Mouse (Mus musculus) Patski (cell line): ENCODE data around the gene Ppp6r2. TPM values are rescaled to one million over a fixed set of nuclear protein-coding genes. Genes with fewer than 3 reads are reported as not detected.

Source experiments
- ATAC-seq: fragments of 100-300 bp; one replicate; pipeline ENCODE4 v1.8.0; 2021
- CTCF ChIA-PET: fragments of 350-600 bp; sonication (Branson Sonifier 250); formaldehyde crosslinking; loops from one replicate; lab custom pipeline; 2022; ENCODE audit warnings: inconsistent platforms; lab: Charles Lee
- POLR2A ChIA-PET: fragments of 350-600 bp; sonication (Branson Sonifier 250); formaldehyde crosslinking; loops from one replicate; lab custom pipeline; 2022; ENCODE audit warnings: antibody characterized with exemption, inconsistent platforms; lab: Charles Lee
- DNase-seq: peaks from one replicate; pipeline ENCODE4 v3.0.0-alpha.2; 2011; ENCODE audit warnings: low read depth, low spot score
- H3K27me3 ChIP-seq: fragments of 371-371 bp; one replicate; pipeline ENCODE4 v1.5.1; 2021
- CTCF ChIP-seq: fragments of 100-300 bp; IDR thresholded peaks from one replicate; pipeline ENCODE4 v1.5.1; 2021
- in situ Hi-C: fragments of 300-500 bp; cut with MboI; formaldehyde crosslinking; loops from 3 replicates; pipeline ENCODE4 v1.11.1; 2018; ENCODE audit warnings: low pct_unique_long_range_greater_than_20kb, mixed read lengths
- polyA plus RNA-seq: library from polyadenylated mRNA; unstranded; gene quantifications from one replicate; pipeline ENCODE4 v1.2.3, GENCODE M21; 2021

Ppp6r2 gene
- polyA plus RNA-seq, 1 experiment from 2014 or later = 37.2 TPM

GRCm38 (mm10) chr15:89285004-89285403 lies 73.7 kb downstream of the Ppp6r2 start:
- ChIA-PET POLR2A (interaction anchor here (0.6 to 0.7 kb wide), 2 partner anchors 15 to 290 kb away, joined by 3 to 4 read pairs; no protein-coding TSS in a partner anchor), CTCF (no interaction called here)
- DNase-seq = no peak
- no peaks in the 10 kb centered on the region for H3K27me3 ChIP-seq
- ATAC-seq = no peak
- in situ Hi-C loops = no loop called here
- no peak for TF ChIP-seq CTCF

GRCm38 (mm10) chr15:89285478-89285877 lies 74.1 kb downstream of the Ppp6r2 start:
- TF ChIP-seq CTCF = no peak
- H3K27me3 ChIP-seq = no peaks in the 10 kb centered on the region
- in situ Hi-C loops = no loop called here
- CTCF ChIA-PET = no interaction called here
- ATAC-seq = no peak
- POLR2A ChIA-PET = no interaction called here
- no peak for DNase-seq

- ATAC-seq (no peak), DNase-seq (no peak)
- in situ Hi-C loops = no loop called here
- POLR2A ChIA-PET = interaction anchor here (0.7 kb wide), 1 partner anchor 26 kb away, joined by 6 read pairs; no protein-coding TSS in a partner anchor
- TF ChIP-seq CTCF = no peak
- no peaks in the 10 kb centered on the region for H3K27me3 ChIP-seq
- CTCF ChIA-PET = no interaction called here
Observed at GRCm38 (mm10) chr15:89286114-89286513, 74.8 kb downstream of the Ppp6r2 start.

GRCm38 (mm10) chr15:89286582-89286981 lies 75.2 kb downstream of the Ppp6r2 start:
- in situ Hi-C loops = no loop called here
- DNase-seq = no peak
- CTCF ChIA-PET = interaction anchor here (1.5 to 1.7 kb wide), 2 partner anchors 8 to 19 kb away, joined by 3 to 6 read pairs; no protein-coding TSS in a partner anchor
- TF ChIP-seq CTCF = no peak
- H3K27me3 ChIP-seq = no peaks in the 10 kb centered on the region
- no peak for ATAC-seq
- POLR2A ChIA-PET = interaction anchor here (0.6 to 0.7 kb wide), 3 partner anchors 26 to 207 kb away, joined by 5 to 6 read pairs (median 5); no protein-coding TSS in a partner anchor

- DNase-seq = no peak
- no peaks in the 10 kb centered on the region for H3K27me3 ChIP-seq
- in situ Hi-C loops = no loop called here
- CTCF ChIA-PET = interaction anchor here (1.5 to 1.7 kb wide), 2 partner anchors 17 to 85 kb away, joined by 3 to 5 read pairs; partner anchors contain the start of gene Sco2
- no peak for TF ChIP-seq CTCF
- POLR2A ChIA-PET = interaction anchor here (0.5 kb wide), 1 partner anchor 495 kb away, joined by 11 read pairs; no protein-coding TSS in a partner anchor
- ATAC-seq = no peak
Observed at GRCm38 (mm10) chr15:89288227-89288767, 76.9 kb downstream of the Ppp6r2 start.

- CTCF ChIA-PET = no interaction called here
- POLR2A ChIA-PET = interaction anchor here (1.1 kb wide), 1 partner anchor 10 kb away, joined by 4 read pairs; no protein-coding TSS in a partner anchor
Observed at GRCm38 (mm10) chr15:89289455-89289854, 78.1 kb downstream of the Ppp6r2 start.

GRCm38 (mm10) chr15:89291521-89291920 lies 80.2 kb downstream of the Ppp6r2 start:
- ChIA-PET POLR2A (interaction anchor here (0.6 kb wide), 1 partner anchor 80 kb away, joined by 4 read pairs; no protein-coding TSS in a partner anchor), CTCF (no interaction called here)
- in situ Hi-C loops = no loop called here
- TF ChIP-seq CTCF = no peak
- H3K27me3 ChIP-seq = no peaks in the 10 kb centered on the region
- ATAC-seq = no peak
- no peak for DNase-seq

More at GRCm38 (mm10) chr15:89289455-89289854, 78.1 kb downstream of the Ppp6r2 start:
- no peak for TF ChIP-seq CTCF
- in situ Hi-C loops = no loop called here
- H3K27me3 ChIP-seq = no peaks in the 10 kb centered on the region
- ATAC-seq (no peak), DNase-seq (no peak)

- ChIA-PET POLR2A (interaction anchor here (1.2 kb wide), 1 partner anchor 11 kb away, joined by 4 read pairs; no protein-coding TSS in a partner anchor), CTCF (no interaction called here)
- no peak for TF ChIP-seq CTCF
- no peaks in the 10 kb centered on the region for H3K27me3 ChIP-seq
- no peak for ATAC-seq
- in situ Hi-C loops = no loop called here
- DNase-seq = no peak
Observed at GRCm38 (mm10) chr15:89292795-89293194, 81.4 kb downstream of the Ppp6r2 start.

- POLR2A ChIA-PET = interaction anchor here (0.8 to 1.2 kb wide), 2 partner anchors 10 to 14 kb away, joined by 3 to 4 read pairs; no protein-coding TSS in a partner anchor
- no peaks in the 10 kb centered on the region for H3K27me3 ChIP-seq
- no peak for TF ChIP-seq CTCF
- CTCF ChIA-PET = interaction anchor here (0.8 to 1.7 kb wide), 2 partner anchors 12 kb away, joined by 3 to 5 read pairs; no protein-coding TSS in a partner anchor
- no peak for ATAC-seq
- no peak for DNase-seq
- in situ Hi-C loops = no loop called here
Observed at GRCm38 (mm10) chr15:89293778-89294177, 82.4 kb downstream of the Ppp6r2 start.

- no peak for DNase-seq
- CTCF ChIA-PET = interaction anchor here (1.7 kb wide), 1 partner anchor 10 kb away, joined by 5 read pairs; no protein-coding TSS in a partner anchor
- POLR2A ChIA-PET = no interaction called here
- no peak for ATAC-seq
- TF ChIP-seq CTCF = no peak
- H3K27me3 ChIP-seq = no peaks in the 10 kb centered on the region
- in situ Hi-C loops = no loop called here
Observed at GRCm38 (mm10) chr15:89295580-89296165, 84.3 kb downstream of the Ppp6r2 start.

GRCm38 (mm10) chr15:89296465-89296864 lies 85.1 kb downstream of the Ppp6r2 start:
- ChIA-PET POLR2A (no interaction called here), CTCF (no interaction called here)
- DNase-seq (no peak), ATAC-seq (no peak)
- H3K27me3 ChIP-seq = no peaks in the 10 kb centered on the region
- in situ Hi-C loops = no loop called here
- no peak for TF ChIP-seq CTCF
